Mouse (Mus musculus) hindbrain, embryonic 12.5 days (tissue): ENCODE results near the gene Fgf22. TPM values are rescaled to one million over a fixed set of nuclear protein-coding genes. Genes with fewer than 3 reads are reported as not detected.

Experiments
- ATAC-seq: fragments of 200-750 bp; cut with Nextera tagmentation; 2 replicates; pipeline ENCODE4 v1.8.0; 2017; ENCODE audit warnings: moderate TSS enrichment; ENCODE audit not compliant: low FRiP score
- H3K27ac ChIP-seq: fragments of 300-500 bp; sonication (generic); 2 replicates; pipeline ENCODE4 v1.5.1; 2016; ENCODE audit warnings: mild to moderate bottlenecking
- H3K27me3 ChIP-seq: fragments of 300-500 bp; sonication (generic); 2 replicates; pipeline ENCODE4 v1.6.1; 2016; ENCODE audit warnings: mild to moderate bottlenecking
- H3K36me3 ChIP-seq: fragments of 300-500 bp; sonication (generic); 2 replicates; pipeline ENCODE4 v1.6.1; 2016; ENCODE audit warnings: mild to moderate bottlenecking
- H3K4me1 ChIP-seq: fragments of 300-500 bp; sonication (generic); 2 replicates; pipeline ENCODE4 v1.6.1; 2016
- H3K4me2 ChIP-seq: fragments of 300-500 bp; sonication (generic); replicated peaks from 2 replicates; pipeline ENCODE4 v1.6.1; 2016; ENCODE audit warnings: mild to moderate bottlenecking
- H3K4me3 ChIP-seq: fragments of 300-500 bp; sonication (generic); 2 replicates; pipeline ENCODE4 v1.5.1; 2016; ENCODE audit warnings: mild to moderate bottlenecking
- H3K9ac ChIP-seq: fragments of 300-500 bp; sonication (generic); 2 replicates; pipeline ENCODE4 v1.6.1; 2016; ENCODE audit warnings: mild to moderate bottlenecking, moderate library complexity
- H3K9me3 ChIP-seq: fragments of 300-500 bp; sonication (generic); replicated peaks from 2 replicates; pipeline ENCODE4 v1.6.1; 2016; ENCODE audit warnings: mild to moderate bottlenecking
- WGBS: fragments of 180-500 bp; shearing (Covaris S2); methylation state at CpG from one replicate; pipeline ENCODE4 v1.1.7; 2016; 5-methylcytosine and 5-hydroxymethylcytosine counted together
- polyA plus RNA-seq: library from polyadenylated mRNA; unstranded; fragments of >200 nt; fragmentation: Nextera tagmentation; extraction: Ambion mirVana; gene quantifications from 2 replicates; pipeline ENCODE4 v1.2.1, GENCODE M21; 2016

Gene Fgf22
- polyA plus RNA-seq, 1 experiment from 2014 or later: 0.72 TPM

DNA sequence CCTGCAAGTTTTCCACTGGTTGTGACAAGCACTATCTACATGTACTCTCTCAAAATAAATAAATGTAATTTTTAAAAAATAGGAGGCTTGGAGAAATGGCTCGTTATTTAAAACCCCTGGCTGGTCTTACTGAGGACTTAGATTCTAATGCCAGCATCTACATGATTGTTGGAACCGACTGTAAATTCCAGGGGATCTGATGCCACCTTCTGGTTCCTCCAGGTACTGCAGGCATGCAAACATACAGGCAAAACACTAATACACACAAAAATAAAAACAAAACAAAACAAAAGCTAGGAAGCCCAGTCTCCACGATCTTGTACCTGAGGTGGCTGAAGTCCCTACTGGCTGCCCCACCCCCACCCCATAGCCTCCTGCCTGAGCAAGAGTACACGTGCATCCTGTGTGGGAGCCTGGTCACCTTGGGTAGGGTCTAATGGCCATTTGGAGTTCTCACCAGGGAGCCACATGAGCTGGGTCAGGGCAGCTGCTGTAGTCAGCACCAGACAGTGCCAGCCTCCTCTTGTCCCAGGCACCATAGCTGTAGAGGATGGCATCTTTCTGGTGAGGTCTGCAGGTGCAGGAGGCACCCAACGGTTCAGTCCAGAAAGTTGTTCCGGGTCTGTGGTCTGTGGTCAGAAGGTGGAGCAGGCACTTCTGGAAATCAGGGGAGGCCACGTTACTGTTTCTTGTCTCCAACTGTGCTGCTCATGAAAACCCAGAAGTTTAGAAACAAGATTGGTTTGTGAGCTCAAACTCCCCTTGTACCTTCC is 33.7 kb downstream of the Fgf22 start:
- Histone ChIP-seq H3K4me3 (no peak overlapping the region), H3K4me2 (no peak overlapping the region), H3K4me1 (peaks cover 9% of the 10 kb centered on the region; the same call in 1 of the 2 replicates), H3K27ac (no peak overlapping the region), H3K9ac (no peak overlapping the region), H3K9me3 (no peaks in the 10 kb centered on the region), H3K36me3 (no peaks in the 10 kb centered on the region), H3K27me3 (peaks cover 13% of the 10 kb centered on the region)
- ATAC-seq: no peak
- WGBS: 38% methylated on average over 7 of the region's 7 CpGs

DNA sequence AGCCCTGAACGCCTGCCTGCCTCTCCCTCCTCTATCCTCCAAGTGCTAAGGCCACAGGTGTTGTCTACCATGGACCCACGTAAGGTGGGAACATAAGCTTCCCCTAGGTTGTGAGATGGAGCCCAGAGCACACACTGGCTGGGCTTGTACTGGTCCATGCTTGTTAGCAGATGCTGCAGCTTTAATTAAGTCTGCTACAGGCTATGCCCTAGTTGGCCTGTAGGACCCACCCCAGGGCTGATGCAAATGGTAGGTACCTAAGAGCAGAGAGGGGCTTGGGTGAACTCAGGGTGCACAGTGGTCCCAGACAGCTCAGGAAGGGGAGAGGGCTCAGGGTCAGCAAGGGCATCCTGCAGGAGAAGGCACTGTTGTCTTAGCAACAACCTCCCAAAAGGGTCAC is 34.7 kb downstream of the Fgf22 start:
- H3K4me1 ChIP-seq: peaks cover 10% of the 10 kb centered on the region
- H3K9ac ChIP-seq: no peak overlapping the region
- 51% methylated on average over 2 of the region's 2 CpGs for WGBS
- H3K4me3 ChIP-seq: no peak overlapping the region
- no peak overlapping the region for H3K4me2 ChIP-seq
- peaks cover 6% of the 10 kb centered on the region for H3K27me3 ChIP-seq
- H3K9me3 ChIP-seq: no peaks in the 10 kb centered on the region
- no peak for ATAC-seq
- no peak overlapping the region for H3K27ac ChIP-seq
- H3K36me3 ChIP-seq: no peaks in the 10 kb centered on the region

DNA sequence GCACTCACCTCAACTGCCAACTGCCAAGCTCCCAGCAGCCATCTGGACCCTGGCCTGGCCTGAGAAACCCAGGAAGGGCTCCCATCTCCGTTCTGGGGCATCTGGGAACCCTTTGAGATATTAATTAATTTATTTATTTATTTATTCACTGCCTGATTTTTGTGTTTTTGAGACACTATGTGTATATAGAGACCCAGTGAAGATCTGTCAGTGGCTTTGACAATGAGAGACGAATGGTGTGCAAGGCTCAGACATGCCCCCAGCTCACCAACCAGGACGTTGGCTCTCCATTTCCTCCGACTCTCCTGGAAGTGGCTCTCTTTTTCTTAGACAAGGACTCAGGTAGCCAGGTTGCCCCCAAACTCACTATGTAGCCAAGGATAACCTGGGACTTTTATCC is 36.0 kb downstream of the Fgf22 start, which contains the start of gene Prss57:
TSS of gene Prss57 (minus strand) at position 101 of the 400 bp plus-strand sequence.
- Histone ChIP-seq H3K4me2 (no peak within 1 kb of the TSS), H3K36me3 (no peaks in the 10 kb centered on the region), H3K9me3 (no peaks in the 10 kb centered on the region), H3K27ac (no peak within 1 kb of the TSS), H3K4me1 (peaks cover 18% of the 10 kb centered on the region), H3K9ac (no peak within 1 kb of the TSS), H3K4me3 (no peak within 1 kb of the TSS), H3K27me3 (no peaks in the 10 kb centered on the region)
- no peak for ATAC-seq
- WGBS: 84% methylated on average over 4 of the region's 4 CpGs

DNA sequence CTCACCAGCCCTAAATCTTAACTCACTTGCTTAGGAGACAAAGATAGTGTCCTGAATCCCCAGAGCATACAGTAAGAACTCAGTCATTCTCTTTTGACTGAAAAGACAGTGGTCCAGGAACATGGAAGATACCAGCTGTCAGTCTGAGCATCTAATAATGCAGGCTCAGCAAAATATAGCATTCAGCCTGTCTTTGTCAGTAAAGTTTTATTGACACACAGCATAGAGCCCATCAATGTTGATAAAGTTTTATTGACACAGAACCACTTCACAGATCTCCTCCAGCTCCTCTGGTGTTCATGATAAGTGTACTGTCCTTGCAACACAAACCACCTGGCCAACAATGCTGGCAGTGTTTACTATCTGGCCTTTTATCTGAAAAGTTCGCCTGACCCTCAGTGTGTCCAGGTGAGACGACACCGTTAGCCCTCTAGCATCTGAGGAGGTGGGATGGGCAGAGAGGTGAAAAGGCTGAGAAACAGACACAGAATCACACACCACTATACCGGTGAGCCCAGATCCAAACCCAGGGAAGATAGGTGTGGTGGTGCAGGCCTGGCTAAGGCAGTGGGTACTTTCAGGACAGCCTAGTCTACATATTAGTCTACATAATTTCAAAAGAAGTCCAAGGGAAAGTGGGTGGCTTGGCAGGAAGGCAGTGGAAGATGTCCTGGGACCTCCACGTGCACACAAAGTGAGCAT is 37.6 kb downstream of the Fgf22 start:
- WGBS: 81% methylated on average over 5 of the region's 5 CpGs
- no peaks in the 10 kb centered on the region for H3K9me3 ChIP-seq
- ATAC-seq: no peak
- peaks cover 33% of the 10 kb centered on the region for H3K4me1 ChIP-seq
- H3K9ac ChIP-seq: peak overlapping the region; percentile 98; the same call in 1 of the 2 replicates
- no peaks in the 10 kb centered on the region for H3K36me3 ChIP-seq
- peak overlapping the region; percentile 90; the same call in 1 of the 2 replicates for H3K4me2 ChIP-seq
- no peaks in the 10 kb centered on the region for H3K27me3 ChIP-seq
- H3K27ac ChIP-seq: peak overlapping the region; percentile 18; the same call in 1 of the 2 replicates
- H3K4me3 ChIP-seq: no peak overlapping the region

DNA sequence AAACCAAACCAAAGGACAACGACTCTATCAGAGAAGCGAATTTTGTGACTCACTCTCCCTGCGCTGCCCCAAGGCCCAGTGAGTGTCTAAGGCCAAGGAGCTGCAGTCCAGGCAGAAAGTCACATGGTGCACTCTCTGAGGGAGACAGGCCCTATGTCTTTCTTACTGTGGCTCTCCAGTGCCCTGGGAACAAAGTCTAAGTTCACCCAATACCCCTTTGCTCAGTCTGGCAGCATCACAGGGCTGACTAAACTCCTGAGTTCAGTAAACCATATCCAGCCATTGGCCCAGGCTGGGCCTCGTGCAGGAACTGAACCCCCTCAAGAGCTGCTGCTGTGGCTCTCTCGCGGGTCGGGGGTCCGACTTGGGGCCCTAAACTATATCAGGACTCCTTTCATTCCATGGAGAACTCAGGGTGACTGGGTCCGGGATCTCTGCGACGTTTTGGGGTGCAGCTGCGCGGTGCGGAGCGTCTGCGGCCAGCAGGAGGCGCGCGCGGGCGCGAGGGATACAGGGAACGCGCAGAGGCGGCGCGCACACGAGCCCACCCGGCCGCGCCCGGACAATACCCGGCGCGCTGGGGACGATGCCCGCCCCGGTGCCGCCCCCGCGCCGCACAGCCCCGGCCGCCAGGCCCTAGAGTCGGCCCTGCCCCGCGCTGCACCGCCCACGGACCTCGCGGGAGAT is 38.3 kb downstream of the Fgf22 start, which contains the start of gene Palm:
TSS of gene Palm (plus strand) at position 522 of the 687 bp plus-strand sequence.
- Histone ChIP-seq H3K9me3 (no peaks in the 10 kb centered on the region), H3K4me3 (peak within 1 kb of the TSS; percentile 95), H3K27me3 (no peaks in the 10 kb centered on the region), H3K4me1 (peaks cover 38% of the 10 kb centered on the region), H3K36me3 (no peaks in the 10 kb centered on the region), H3K9ac (peak within 1 kb of the TSS; percentile 98), H3K27ac (peak within 1 kb of the TSS; percentile 94), H3K4me2 (peak within 1 kb of the TSS; percentile 90)
- 6% methylated on average over 43 of the region's 51 CpGs for WGBS
- ATAC-seq: peak; percentile 66

DNA sequence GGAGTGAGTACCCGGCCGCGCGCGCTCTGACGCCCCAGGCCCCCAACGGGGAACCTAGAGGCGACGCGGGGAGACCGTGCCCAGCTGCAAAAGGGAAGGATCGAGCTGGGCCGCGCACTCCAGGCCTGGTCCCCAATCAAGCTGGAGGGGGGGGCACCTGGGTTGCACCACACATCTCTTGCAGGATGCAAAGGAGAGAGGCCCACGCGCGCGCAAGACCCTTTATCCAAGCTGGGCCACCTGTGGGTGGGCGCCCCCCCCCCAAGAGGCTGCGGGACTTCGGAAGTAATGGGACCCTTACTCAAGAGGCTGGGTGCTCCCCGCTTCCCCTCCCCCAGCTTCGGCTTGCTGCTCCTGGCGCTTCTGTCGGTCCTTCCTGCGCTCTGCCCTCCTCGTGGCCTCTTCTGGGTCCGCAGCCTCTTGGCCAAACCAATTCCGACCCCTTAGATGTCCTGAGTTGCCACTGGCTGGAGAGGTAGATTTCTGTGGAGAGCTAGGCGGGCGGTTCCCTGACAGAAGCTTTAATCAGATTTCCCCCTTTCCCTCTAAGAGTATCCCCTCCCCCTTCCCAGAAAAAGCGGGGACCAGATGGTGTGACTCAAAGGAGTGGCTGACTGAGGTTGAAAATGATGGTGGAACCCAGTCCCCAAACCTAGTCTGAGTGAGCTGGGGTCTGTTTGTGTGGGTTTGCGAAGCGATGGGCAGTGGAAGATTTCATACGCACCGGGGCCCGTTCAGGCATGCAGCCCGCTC is 39.0 kb downstream of the Fgf22 start:
- H3K27ac ChIP-seq: peak overlapping the region; percentile 94
- 3% methylated on average over 32 of the region's 38 CpGs for WGBS
- H3K9me3 ChIP-seq: no peaks in the 10 kb centered on the region
- H3K4me2 ChIP-seq: peak overlapping the region; percentile 90
- peak overlapping the region; percentile 98 for H3K9ac ChIP-seq
- no peaks in the 10 kb centered on the region for H3K27me3 ChIP-seq
- H3K36me3 ChIP-seq: no peaks in the 10 kb centered on the region
- peaks cover 38% of the 10 kb centered on the region for H3K4me1 ChIP-seq
- peak overlapping the region; percentile 95 for H3K4me3 ChIP-seq
- peak; percentile 71 for ATAC-seq

DNA sequence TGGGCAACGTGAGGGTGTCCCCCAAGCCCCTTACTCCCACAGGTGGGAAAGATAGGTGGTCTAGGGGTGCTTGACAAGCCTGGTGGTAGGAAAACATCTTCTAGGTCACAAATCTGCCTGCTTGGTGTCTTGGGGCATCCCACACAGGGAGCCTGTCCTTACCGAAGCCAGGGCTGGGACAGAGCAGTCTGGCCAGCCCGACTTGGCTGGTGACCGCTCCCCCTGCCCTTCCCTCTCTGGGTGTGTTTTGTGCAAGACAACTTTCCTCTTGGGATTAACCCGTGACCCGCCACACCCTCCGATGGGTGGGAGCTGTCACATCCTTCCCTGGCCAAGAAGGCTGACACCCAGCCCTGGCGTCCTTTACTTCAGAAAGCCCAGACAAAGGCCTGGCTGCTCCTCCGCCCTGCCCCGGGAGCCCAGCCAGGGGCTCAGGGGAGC is 39.6 kb downstream of the Fgf22 start:
- peak overlapping the region; percentile 95 for H3K4me3 ChIP-seq
- H3K9me3 ChIP-seq: no peaks in the 10 kb centered on the region
- peak; percentile 49 for ATAC-seq
- peak overlapping the region; percentile 90 for H3K4me2 ChIP-seq
- H3K9ac ChIP-seq: peak overlapping the region; percentile 98
- 4% methylated on average over 10 of the region's 10 CpGs for WGBS
- H3K27ac ChIP-seq: peak overlapping the region; percentile 94
- H3K27me3 ChIP-seq: no peaks in the 10 kb centered on the region
- H3K4me1 ChIP-seq: peaks cover 38% of the 10 kb centered on the region
- H3K36me3 ChIP-seq: no peaks in the 10 kb centered on the region

DNA sequence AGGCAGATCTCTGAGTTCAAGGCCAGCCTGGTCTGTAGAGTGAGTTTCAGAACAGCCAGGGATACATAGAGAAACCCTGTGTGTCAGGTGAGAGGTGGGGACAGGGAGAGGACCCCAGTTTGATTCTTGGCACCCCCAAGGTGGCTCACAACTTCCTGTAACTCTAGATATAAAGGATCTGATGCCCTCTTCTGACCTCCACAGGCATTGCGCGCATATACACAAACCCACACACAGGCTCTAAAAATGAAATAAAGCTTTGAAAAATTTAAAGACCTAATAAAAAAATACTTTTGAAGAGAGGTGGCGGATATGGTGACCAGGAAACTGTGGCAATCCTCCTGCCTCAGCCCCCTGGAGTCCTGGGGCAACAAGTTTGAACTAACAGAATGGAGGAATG is 41.0 kb downstream of the Fgf22 start:
- ATAC-seq: no peak
- Histone ChIP-seq H3K4me3 (no peak overlapping the region), H3K4me1 (peaks cover 46% of the 10 kb centered on the region), H3K9me3 (no peaks in the 10 kb centered on the region), H3K36me3 (0 out of 2 replicates have a peak, but pooled peaks cover 4% of the 10 kb centered on the region), H3K27me3 (no peaks in the 10 kb centered on the region), H3K27ac (no peak overlapping the region), H3K4me2 (0 out of 2 replicates have a peak overlapping the region, but pooled peaks have one; percentile 0), H3K9ac (no peak overlapping the region)
- WGBS: 96% methylated on average over 3 of the region's 3 CpGs

DNA sequence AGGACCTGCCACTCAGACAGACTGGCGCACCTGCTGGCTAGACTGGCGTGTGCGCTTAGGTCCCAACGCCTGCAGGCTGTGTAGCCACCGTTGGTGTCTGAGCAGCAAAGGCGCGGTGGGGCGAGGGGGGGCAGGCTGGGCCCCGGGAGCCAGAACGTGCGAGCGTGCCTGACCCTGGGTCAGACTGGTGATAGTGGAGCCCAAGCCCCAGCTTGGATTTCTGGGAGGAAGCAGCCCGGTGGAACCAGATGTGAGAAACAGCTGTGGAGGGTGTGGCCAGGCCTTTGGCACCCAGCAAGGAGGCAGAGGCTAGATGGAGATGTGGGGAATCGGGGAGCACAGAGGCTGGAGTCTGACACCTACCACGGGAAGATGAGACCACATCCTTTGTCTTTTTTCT is 42.5 kb downstream of the Fgf22 start:
- H3K9ac ChIP-seq: no peak overlapping the region
- peaks cover 60% of the 10 kb centered on the region for H3K4me1 ChIP-seq
- peak overlapping the region; percentile 16 for H3K4me3 ChIP-seq
- 0 out of 2 replicates have a peak, but pooled peaks cover 4% of the 10 kb centered on the region for H3K36me3 ChIP-seq
- 36% methylated on average over 15 of the region's 15 CpGs for WGBS
- no peaks in the 10 kb centered on the region for H3K9me3 ChIP-seq
- peak overlapping the region; percentile 58 for H3K27ac ChIP-seq
- H3K27me3 ChIP-seq: no peaks in the 10 kb centered on the region
- no peak for ATAC-seq
- peak overlapping the region; percentile 42 for H3K4me2 ChIP-seq

DNA sequence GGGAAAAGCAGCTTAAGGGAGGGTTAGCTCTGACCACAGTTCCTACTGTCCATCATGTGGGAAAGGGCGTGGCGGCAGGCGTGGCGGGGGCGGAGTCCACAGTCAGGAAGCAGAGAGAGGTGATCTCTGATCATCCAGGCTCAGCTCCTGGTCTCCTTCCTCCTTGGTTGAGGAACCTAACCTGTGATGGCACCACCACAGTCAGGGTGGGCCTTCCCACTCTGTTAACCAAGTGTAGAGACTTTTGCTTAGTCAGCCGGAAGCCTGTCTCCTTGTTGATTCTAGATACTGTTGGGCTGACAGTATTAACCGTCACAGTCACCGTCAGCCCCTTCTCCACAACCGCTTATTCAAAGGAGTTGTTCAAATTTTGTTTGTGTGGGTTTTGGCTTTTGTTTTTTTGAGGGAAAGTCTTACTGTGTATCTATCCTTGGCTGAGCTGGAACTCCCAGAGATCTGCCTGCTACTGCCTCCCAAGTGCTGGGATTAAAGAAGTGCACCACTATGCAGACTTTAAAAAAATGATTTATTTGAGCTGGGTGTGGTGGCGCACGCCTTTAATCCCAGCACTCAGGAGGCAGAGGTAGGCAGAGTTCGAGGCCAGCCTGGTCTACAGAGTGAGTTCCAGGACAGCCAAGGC is 43.5 kb downstream of the Fgf22 start:
- 0 out of 2 replicates have a peak, but pooled peaks cover 4% of the 10 kb centered on the region for H3K36me3 ChIP-seq
- H3K4me1 ChIP-seq: peaks cover 65% of the 10 kb centered on the region
- H3K4me2 ChIP-seq: no peak overlapping the region
- no peak overlapping the region for H3K4me3 ChIP-seq
- H3K9ac ChIP-seq: no peak overlapping the region
- 91% methylated on average over 12 of the region's 12 CpGs for WGBS
- ATAC-seq: no peak
- no peak overlapping the region for H3K27ac ChIP-seq
- no peaks in the 10 kb centered on the region for H3K9me3 ChIP-seq
- H3K27me3 ChIP-seq: no peaks in the 10 kb centered on the region

DNA sequence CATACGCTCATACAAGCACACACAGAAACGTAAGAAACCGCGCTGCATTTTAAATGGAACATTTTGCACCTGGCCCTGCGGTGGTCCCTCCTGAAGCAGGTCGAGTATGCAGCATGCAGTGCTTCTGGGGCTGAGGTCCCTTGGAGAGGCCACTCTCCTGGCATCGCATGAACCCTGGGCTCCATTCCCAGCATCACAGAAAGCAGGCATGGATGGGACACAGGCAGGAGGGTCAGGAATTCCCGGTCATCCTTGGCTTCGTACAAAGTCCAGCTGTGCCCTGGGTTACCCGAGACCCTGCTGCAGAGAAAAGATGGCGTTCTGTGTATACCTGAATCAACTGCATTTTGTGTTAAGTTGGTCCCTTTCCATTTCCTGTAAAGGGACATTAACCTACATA is 45.6 kb downstream of the Fgf22 start:
- no peaks in the 10 kb centered on the region for H3K9me3 ChIP-seq
- no peak for ATAC-seq

More for the DNA sequence above, 45.6 kb downstream of the Fgf22 start:
- no peak overlapping the region for H3K9ac ChIP-seq
- WGBS: 81% methylated on average over 11 of the region's 11 CpGs
- H3K36me3 ChIP-seq: 0 out of 2 replicates have a peak, but pooled peaks cover 4% of the 10 kb centered on the region
- no peak overlapping the region for H3K4me3 ChIP-seq
- peaks cover 73% of the 10 kb centered on the region for H3K4me1 ChIP-seq
- H3K27me3 ChIP-seq: no peaks in the 10 kb centered on the region
- no peak overlapping the region for H3K4me2 ChIP-seq
- peak overlapping the region; percentile 52; the same call in 1 of the 2 replicates for H3K27ac ChIP-seq
